ENCODE assay signal across 9 mouse cellular contexts in genomic region chr14:115092510-115092909, GRCm38 (mm10). TPM values are rescaled to one million over a fixed set of nuclear protein-coding genes. Genes with fewer than 3 reads are reported as not detected.
A peak's percentile ranks its signal among the peaks of the same experiment; 100 is the strongest.
DNase-seq lines count a peak whose midpoint lies in the region; ATAC-seq and TF ChIP-seq lines count a peak whose summit lies in the region.
"Had no signal": no experiment of that assay in that cellular context is flagged by ENCODE, and none has a peak within 500 bp of the region (broad histone marks: within the 10 kb centered on the region; RNA-seq: fewer than 3 reads in every experiment).

No protein-coding gene starts in this region.

- TF ChIP-seq CTCF in gastrocnemius, adult 2 months (IDR thresholded peaks at IDR 0.05) = no peak
- no peak for TF ChIP-seq CTCF in E14TG2a.4 (conservative IDR thresholded peaks at IDR 0.05; ENCODE audit: low read length)
- TF ChIP-seq CTCF in kidney, postnatal 0 days (IDR thresholded peaks at IDR 0.05; ENCODE audit: low read depth) = no peak

- WGBS in forebrain, embryonic 11.5 days = under 1% methylated on average over 33 of the region's 33 CpGs
- WGBS in kidney, postnatal 0 days = under 1% methylated on average over 33 of the region's 33 CpGs
- WGBS in midbrain, embryonic 11.5 days = 1% methylated on average over 33 of the region's 33 CpGs

- peak overlapping the region; percentile 70 for H3K4me3 ChIP-seq in gastrocnemius, adult 2 months
- peak overlapping the region; percentile 90 for H3K4me3 ChIP-seq in E14TG2a.4 (replicated peaks; ENCODE audit: low read length)
- H3K4me3 ChIP-seq in forebrain, embryonic 11.5 days (ENCODE audit: low read depth, low read length) = peak overlapping the region; percentile 45
- H3K4me3 ChIP-seq in kidney, postnatal 0 days (replicated peaks; ENCODE audit: low read depth, low read length) = peak overlapping the region; percentile 69
- peak overlapping the region; percentile 53 for H3K4me3 ChIP-seq in midbrain, embryonic 11.5 days (ENCODE audit: low read depth, low read length)

- H3K27ac ChIP-seq in gastrocnemius, adult 2 months = no peak overlapping the region
- H3K27ac ChIP-seq in forebrain, embryonic 11.5 days (ENCODE audit: low read depth, low read length) = no peak overlapping the region
- no peak overlapping the region for H3K27ac ChIP-seq in kidney, postnatal 0 days
- no peak overlapping the region for H3K27ac ChIP-seq in midbrain, embryonic 11.5 days (ENCODE audit: low read depth, low read length)

- H3K9me3 ChIP-seq in E14TG2a.4 (ENCODE audit: low read length) = no peaks in the 10 kb centered on the region
- H3K9me3 ChIP-seq in forebrain, embryonic 11.5 days (ENCODE audit: control insufficient read depth, low read length) = no peaks in the 10 kb centered on the region
- H3K9me3 ChIP-seq in kidney, postnatal 0 days (replicated peaks; ENCODE audit: low read length) = no peaks in the 10 kb centered on the region
- no peaks in the 10 kb centered on the region for H3K9me3 ChIP-seq in midbrain, embryonic 11.5 days (ENCODE audit: control insufficient read depth, low read length)

- no peak for DNase-seq in gastrocnemius, adult 2 months
- no peak for DNase-seq in gastrocnemius, adult 8-10 months (ENCODE audit: low spot score in 2 of 2)
- no peak for DNase-seq in forebrain, embryonic 11.5 days (ENCODE audit: low spot score)
- no peak for DNase-seq in kidney, postnatal 0 days (ENCODE audit: low spot score)
- DNase-seq in midbrain, embryonic 11.5 days (ENCODE audit: low spot score, missing footprints) = no peak
- DNase-seq in left cerebral cortex, adult 11 months (ENCODE audit: low spot score) = no peak
- DNase-seq in adrenal gland, postnatal 4 days (ENCODE audit: low spot score in 2 of 2) = no peak

- H3K4me1 ChIP-seq in E14TG2a.4 (replicated peaks; ENCODE audit: low read depth, low read length) = peaks cover 9% of the 10 kb centered on the region
- peaks cover 2% of the 10 kb centered on the region; the same call in 1 of the 2 replicates for H3K4me1 ChIP-seq in forebrain, embryonic 11.5 days (replicated peaks; ENCODE audit: control insufficient read depth, insufficient read depth, low read length)
- no peaks in the 10 kb centered on the region for H3K4me1 ChIP-seq in kidney, postnatal 0 days (replicated peaks; ENCODE audit: insufficient read depth, low read length)
- peaks cover 5% of the 10 kb centered on the region; the same call in 1 of the 2 replicates for H3K4me1 ChIP-seq in midbrain, embryonic 11.5 days (ENCODE audit: control insufficient read depth, insufficient read depth, low read length)

- H3K4me2 ChIP-seq in forebrain, embryonic 11.5 days (ENCODE audit: low read depth, low read length, severe bottlenecking) = peak overlapping the region; percentile 97
- H3K4me2 ChIP-seq in kidney, postnatal 0 days (ENCODE audit: low read length) = peak overlapping the region; percentile 91
- H3K4me2 ChIP-seq in midbrain, embryonic 11.5 days = peak overlapping the region; percentile 96

- peak overlapping the region; percentile 13; the same call in 1 of the 2 replicates for H3K9ac ChIP-seq in forebrain, embryonic 11.5 days (ENCODE audit: low read length)
- H3K9ac ChIP-seq in kidney, postnatal 0 days (ENCODE audit: low read depth, low read length) = peak overlapping the region; percentile 61
- peak overlapping the region; percentile 37; the same call in 1 of the 2 replicates for H3K9ac ChIP-seq in midbrain, embryonic 11.5 days (ENCODE audit: low read length)

- ATAC-seq in forebrain, embryonic 11.5 days (replicated peaks; ENCODE audit: low FRiP score) = peak; percentile 54
- peak; percentile 33 for ATAC-seq in kidney, postnatal 0 days (replicated peaks; ENCODE audit: low FRiP score, low read depth)
- ATAC-seq in midbrain, embryonic 11.5 days (ENCODE audit: low FRiP score) = no peak; the same call in 1 of the 2 replicates

- intact Hi-C loops in gastrocnemius, adult 2 months (cut with DNase I) = no loop called here

- no peaks in the 10 kb centered on the region for H3K36me3 ChIP-seq in E14TG2a.4 (ENCODE audit: insufficient read depth, low read length)
- no peaks in the 10 kb centered on the region for H3K36me3 ChIP-seq in forebrain, embryonic 11.5 days (ENCODE audit: control insufficient read depth, insufficient read depth, low read length)
- no peaks in the 10 kb centered on the region for H3K36me3 ChIP-seq in kidney, postnatal 0 days (ENCODE audit: insufficient read depth, low read length)
- no peaks in the 10 kb centered on the region for H3K36me3 ChIP-seq in midbrain, embryonic 11.5 days (ENCODE audit: control insufficient read depth, insufficient read depth, low read length)

- H3K27me3 ChIP-seq in E14TG2a.4 (ENCODE audit: insufficient read depth, low read length) = peaks cover 60% of the 10 kb centered on the region
- peaks cover 22% of the 10 kb centered on the region for H3K27me3 ChIP-seq in forebrain, embryonic 11.5 days (ENCODE audit: control insufficient read depth, insufficient read depth, low read length)
- H3K27me3 ChIP-seq in kidney, postnatal 0 days (ENCODE audit: insufficient read depth, low read length) = no peaks in the 10 kb centered on the region
- peaks cover 31% of the 10 kb centered on the region for H3K27me3 ChIP-seq in midbrain, embryonic 11.5 days (ENCODE audit: control insufficient read depth, insufficient read depth, low read length)

RNA-seq across cellular contexts. Expression of gene Gpc5, which starts 0.5 kb away (rescaled TPM):
- not detected for total RNA-seq in gastrocnemius, adult 2 months (2021)
- not detected for total RNA-seq in gastrocnemius, adult 8-10 months (2022)
- polyA plus RNA-seq in forebrain, embryonic 11.5 days (2014; fragmentation: Nextera tagmentation; extraction: Ambion mirVana) = 0.48 and 0.57 TPM in 2 replicates
- 18.5 and 19.8 TPM in 2 replicates for polyA plus RNA-seq in kidney, postnatal 0 days (2015; fragmentation: Nextera tagmentation; extraction: Ambion mirVana)
- polyA plus RNA-seq in midbrain, embryonic 11.5 days (2014; fragmentation: Nextera tagmentation; extraction: Ambion mirVana) = 0.75 and 0.76 TPM in 2 replicates
- 1 to 10 TPM in 1 of 2 experiments, under 1 TPM in 1; 0.37 to 2.8 TPM for total RNA-seq in adrenal gland, postnatal 4 days (2021)
- total RNA-seq: heart, postnatal 14 days had no signal
